Mouse (Mus musculus) brown adipose tissue, adult 24 weeks (tissue): ENCODE results near the gene Gdpgp1. TPM values are rescaled to one million over a fixed set of nuclear protein-coding genes. Genes with fewer than 3 reads are reported as not detected.

ENCODE experiments used
- H3K27ac ChIP-seq: fragments of 200-500 bp; replicated peaks from 2 replicates; pipeline ENCODE4 v1.5.1; 2012; ENCODE audit warnings: low read depth, mild to moderate bottlenecking, low read length
- H3K4me1 ChIP-seq: fragments of 200-500 bp; 2 replicates; pipeline ENCODE4 v1.6.1; 2012; ENCODE audit warnings: low read length, mixed read lengths; ENCODE audit not compliant: control insufficient read depth, insufficient read depth, insufficient read length
- H3K4me3 ChIP-seq: fragments of 200-500 bp; 2 replicates; pipeline ENCODE4 v1.5.1; 2012; ENCODE audit warnings: low read depth, mild to moderate bottlenecking, low read length, moderate library complexity; ENCODE audit not compliant: insufficient read depth
- polyA plus RNA-seq: library from polyadenylated mRNA; stranded (reverse); fragments of >200 nt; gene quantifications from 2 replicates; pipeline ENCODE4 v1.2.4, GENCODE M21; 2012; ENCODE audit not compliant: missing spikeins, insufficient read depth, insufficient read length

Gene Gdpgp1
- polyA plus RNA-seq, 1 experiment: 2.9 TPM

DNA sequence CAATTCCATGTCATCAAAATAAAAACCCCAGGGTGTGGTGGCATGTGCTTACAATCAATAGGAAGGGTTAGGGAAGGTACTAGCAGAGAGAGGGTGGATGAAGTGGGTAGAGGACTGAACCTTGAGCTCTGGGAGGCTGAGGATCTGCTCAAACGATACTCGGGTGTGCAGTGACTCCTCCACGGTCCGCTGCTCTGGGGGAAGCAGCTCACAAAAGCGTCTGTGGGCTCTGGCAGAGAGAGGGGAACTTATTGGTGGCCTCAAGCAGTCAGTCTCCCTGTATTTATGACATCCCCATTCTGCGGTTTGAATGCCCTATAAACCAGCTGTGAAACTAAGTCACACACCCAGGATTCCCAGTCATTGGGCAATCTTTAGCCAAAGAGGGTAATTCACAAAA is 2.5 kb upstream of the Gdpgp1 start:
- Histone ChIP-seq H3K4me3 (no peak overlapping the region), H3K27ac (no peak overlapping the region), H3K4me1 (0 out of 2 replicates have a peak, but pooled peaks cover 2% of the 10 kb centered on the region)

DNA sequence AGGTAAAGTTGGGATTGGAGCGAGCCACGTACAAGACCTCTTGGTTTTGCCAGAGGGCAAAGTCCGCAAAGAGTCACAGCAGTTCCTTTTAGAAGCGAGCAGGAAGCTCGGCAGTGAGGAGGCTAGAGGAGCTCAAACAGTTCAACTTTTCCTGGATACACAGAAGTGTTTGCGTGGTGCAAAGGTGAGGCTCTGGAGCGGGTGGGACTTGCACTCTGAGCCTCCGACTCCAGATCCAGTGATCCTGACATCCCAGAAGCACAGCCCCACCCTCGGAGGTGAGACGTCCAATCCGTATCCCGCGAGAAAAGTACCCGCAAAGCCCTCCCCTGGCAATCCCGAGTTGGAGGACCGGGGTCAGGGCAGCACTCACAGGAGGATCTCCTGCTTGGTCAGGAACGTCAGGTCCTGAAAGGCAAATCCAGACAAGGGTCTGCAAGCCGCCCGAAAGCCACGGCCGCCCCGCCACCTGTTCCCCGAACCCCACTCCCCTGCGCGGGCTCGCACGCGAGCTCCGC is 635 bp upstream of the Gdpgp1 start:
- H3K27ac ChIP-seq: peak overlapping the region; percentile 22; the same call in 1 of the 2 replicates
- H3K4me1 ChIP-seq: 0 out of 2 replicates have a peak, but pooled peaks cover 2% of the 10 kb centered on the region

DNA sequence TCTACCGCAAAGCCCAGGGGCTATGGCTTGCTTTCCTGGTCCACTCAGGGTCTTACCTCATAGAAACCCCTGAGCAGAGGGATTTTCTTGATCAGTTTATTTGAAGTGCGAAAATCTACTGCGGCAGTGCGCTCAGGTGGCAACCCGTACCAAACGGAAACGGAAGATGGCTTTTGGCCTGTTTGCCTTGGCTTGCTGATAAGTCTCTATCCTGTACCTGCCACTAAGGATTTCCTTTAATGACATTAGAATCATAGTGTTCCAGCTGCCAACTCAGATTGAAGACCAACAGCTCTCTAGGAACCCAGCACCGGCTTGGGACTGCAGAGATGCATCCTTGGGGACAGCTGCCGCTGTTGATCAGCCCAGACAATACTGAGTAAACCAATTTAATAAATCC is 1.1 kb downstream of the Gdpgp1 start:
- Histone ChIP-seq H3K4me3 (no peak overlapping the region), H3K4me1 (0 out of 2 replicates have a peak, but pooled peaks cover 2% of the 10 kb centered on the region), H3K27ac (no peak overlapping the region)

More for the DNA sequence above, 635 bp upstream of the Gdpgp1 start:
- peak overlapping the region; percentile 77 for H3K4me3 ChIP-seq

DNA sequence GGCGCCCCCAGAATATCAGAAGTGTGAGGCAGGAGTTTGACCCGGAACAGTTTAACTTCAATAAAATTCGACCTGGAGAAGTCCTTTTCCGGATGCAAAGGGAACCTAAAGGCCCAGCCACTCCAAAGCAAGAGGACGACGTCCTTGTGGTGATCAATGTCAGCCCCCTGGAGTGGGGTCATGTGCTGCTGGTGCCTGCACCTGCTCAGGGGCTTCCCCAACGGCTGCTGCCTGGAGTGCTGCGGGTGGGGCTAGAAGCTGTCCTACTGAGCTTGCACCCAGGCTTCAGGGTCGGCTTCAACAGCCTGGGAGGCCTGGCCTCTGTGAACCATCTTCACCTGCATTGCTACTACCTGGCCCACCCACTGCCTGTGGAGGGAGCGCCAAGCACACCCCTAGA is 5.9 kb downstream of the Gdpgp1 start:
- no peak overlapping the region for H3K27ac ChIP-seq
- no peak overlapping the region for H3K4me3 ChIP-seq
- 0 out of 2 replicates have a peak, but pooled peaks cover 2% of the 10 kb centered on the region for H3K4me1 ChIP-seq

DNA sequence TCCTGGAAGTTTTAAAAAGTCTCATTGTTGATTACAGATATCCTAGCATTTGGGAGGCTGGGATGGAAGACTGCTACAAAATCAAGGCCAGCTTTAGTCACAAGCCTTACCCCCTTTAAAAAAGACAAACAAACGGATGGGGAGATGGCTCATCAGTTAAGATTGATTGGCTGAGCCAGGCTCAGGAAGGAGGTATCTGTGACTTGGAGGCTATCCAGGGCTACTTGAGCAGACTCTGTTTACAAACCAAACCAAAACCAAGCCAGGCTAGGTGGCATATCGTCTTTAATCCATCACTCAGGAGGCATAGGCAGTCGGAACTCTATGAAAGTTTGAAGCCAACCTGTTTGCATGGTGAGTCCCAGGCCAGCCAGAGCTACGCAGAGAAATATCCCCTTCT is 9.0 kb downstream of the Gdpgp1 start:
- H3K4me1 ChIP-seq: no peaks in the 10 kb centered on the region
- H3K27ac ChIP-seq: no peak overlapping the region
- no peak overlapping the region for H3K4me3 ChIP-seq

DNA sequence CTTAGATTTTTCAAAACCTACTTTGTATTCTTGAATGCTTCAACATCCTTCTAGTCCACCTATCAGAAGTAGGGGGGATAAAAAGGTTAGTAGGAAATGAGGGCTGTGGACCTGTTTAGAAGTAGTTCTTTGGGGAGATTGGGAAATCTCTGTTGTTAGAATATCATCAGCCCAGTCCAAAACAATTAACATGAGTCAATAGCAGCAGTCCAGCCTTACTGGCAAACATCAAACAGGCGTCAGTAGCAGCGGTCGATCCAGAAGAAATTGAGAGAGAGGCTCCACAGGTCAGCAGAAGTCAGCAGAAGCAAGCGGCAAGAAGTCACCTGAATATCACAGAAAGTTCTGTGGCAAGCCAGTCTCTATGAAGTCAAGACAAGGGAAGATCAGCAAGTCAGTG is 12.2 kb downstream of the Gdpgp1 start:
- no peak overlapping the region for H3K27ac ChIP-seq
- H3K4me3 ChIP-seq: no peak overlapping the region

DNA sequence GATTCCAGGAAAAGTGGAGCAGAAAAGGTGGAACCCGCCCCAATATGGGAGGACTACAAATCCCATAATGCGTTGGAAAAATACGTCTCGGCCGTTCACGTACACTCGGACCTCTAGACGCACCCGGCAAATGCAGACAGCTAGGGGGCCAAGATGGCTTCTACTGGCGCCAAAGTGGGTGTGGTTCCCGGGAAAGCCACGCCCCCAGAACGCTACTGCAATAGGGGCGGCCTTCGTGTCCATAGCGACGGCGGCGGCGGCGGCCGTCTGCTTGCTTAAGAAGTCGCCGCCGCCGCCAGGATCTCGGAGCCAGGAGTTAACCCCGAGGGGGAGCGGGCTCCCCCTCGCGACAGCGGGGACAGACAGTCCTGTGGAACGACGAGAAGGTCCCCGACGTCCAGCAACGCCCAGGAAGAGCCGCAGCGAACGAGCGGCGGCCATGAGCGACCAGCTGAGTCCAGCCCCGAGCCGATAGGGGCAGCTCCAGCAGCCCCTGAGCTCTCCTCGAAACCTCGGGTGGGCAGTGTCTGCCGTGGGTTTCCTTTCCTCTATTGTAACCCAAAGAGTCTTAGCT is 13.6 kb downstream of the Gdpgp1 start, which contains the start of gene Ttll13:
TSS of gene Ttll13 (plus strand) at position 229 of the 574 bp plus-strand sequence.
- H3K4me1 ChIP-seq: no peaks in the 10 kb centered on the region
- H3K27ac ChIP-seq: peak within 1 kb of the TSS; percentile 59
- peak within 1 kb of the TSS; percentile 73 for H3K4me3 ChIP-seq

More for the DNA sequence above, 12.2 kb downstream of the Gdpgp1 start:
- no peaks in the 10 kb centered on the region for H3K4me1 ChIP-seq

DNA sequence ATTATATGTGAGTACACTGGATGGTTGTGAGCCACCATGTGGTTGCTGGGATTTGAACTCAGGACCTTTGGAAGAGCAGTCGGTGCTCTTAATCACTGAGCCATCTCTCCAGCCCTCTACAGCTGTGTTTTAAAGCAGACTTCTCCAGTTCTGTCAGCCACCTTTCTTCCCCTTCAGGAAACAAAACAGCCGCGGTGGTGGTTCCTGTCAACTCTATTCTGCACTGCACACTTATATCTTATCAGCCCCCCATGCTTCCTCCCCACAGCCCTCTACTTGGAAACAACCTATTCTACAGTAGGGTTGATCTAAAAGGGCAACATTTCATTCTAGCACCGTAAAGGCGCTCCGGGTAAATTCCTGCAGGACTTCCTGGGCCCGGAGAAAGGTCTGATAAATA is 14.2 kb downstream of the Gdpgp1 start:
- H3K4me3 ChIP-seq: peak overlapping the region; percentile 8; the same call in 1 of the 2 replicates
- no peak overlapping the region for H3K27ac ChIP-seq
- H3K4me1 ChIP-seq: no peaks in the 10 kb centered on the region

DNA sequence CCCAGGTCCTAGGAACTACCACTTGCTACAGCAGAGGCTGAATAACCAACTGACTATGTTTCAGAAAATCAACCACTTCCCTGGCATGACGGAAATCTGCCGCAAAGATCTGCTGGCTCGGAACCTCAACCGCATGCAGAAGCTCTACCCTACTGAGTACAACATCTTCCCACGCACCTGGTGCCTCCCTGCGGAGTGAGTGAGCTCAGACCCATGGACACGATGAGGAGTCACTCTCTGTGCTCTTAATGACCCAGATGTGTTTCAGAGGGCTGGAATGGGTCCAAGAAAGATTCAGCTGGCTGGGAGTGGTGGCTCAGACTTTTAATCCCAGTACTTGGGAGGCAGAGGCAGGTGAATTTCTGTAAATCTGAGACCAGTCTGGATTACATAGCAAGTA is 19.8 kb downstream of the Gdpgp1 start:
- Histone ChIP-seq H3K27ac (no peak overlapping the region), H3K4me3 (no peak overlapping the region), H3K4me1 (no peaks in the 10 kb centered on the region)

DNA sequence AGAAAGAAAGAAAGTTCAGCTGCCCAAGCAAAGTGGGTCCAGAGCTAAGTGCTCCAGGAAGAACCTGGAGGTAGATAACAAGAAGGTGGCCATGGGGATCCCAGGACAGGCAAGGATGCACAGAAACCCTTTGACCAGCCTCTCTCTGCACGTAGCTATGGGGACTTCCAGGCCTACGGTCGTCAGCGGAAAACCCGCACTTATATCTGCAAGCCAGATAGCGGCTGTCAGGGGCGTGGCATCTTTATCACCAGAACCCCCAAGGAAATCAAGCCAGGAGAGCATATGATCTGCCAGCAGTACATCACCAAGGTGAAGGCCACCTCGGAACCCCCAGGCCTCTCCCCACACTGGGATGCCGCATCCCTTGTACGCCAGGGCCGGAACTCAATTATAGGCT is 20.2 kb downstream of the Gdpgp1 start:
- no peak overlapping the region for H3K27ac ChIP-seq
- no peaks in the 10 kb centered on the region for H3K4me1 ChIP-seq
- H3K4me3 ChIP-seq: no peak overlapping the region

DNA sequence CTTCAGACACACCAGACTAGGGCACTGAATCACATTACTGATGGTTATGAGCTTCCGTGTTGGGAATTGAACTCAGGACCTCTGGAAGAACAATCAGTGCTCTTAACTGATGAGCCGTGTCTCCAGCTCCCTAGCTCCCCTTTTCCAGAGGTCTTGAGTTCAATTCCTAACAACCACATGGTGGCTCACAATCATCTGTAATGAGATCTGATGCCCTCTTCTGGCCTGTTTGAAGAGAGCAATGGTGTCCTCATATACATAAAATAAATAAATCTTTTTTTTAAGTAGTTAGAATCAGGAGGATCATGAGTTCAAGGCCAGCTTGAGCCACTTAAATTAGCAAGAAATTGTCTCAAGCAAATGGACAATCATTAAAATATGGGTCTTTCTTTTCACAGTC is 23.3 kb downstream of the Gdpgp1 start:
- H3K27ac ChIP-seq: no peak overlapping the region
- no peak overlapping the region for H3K4me3 ChIP-seq
- 0 out of 2 replicates have a peak, but pooled peaks cover 5% of the 10 kb centered on the region for H3K4me1 ChIP-seq

DNA sequence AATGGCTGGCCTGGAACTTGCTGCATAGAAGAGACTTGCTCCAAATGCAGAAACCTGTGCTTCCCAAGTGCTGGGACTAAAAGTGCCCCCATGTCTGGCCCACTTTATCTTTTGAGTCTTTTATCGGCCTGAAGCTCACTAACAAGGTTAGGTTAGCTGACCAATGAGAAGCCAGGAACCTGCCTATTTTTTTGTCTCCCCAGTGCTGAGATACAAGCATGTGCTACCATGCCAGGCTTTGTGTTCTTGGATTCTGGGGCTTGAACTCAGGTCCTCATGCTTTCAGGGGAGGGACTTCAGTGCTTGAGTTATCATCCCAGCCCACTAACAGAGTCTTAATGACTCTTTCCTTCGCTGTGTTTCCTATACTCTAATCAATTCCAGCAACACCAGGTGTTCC is 25.0 kb downstream of the Gdpgp1 start:
- 0 out of 2 replicates have a peak, but pooled peaks cover 7% of the 10 kb centered on the region for H3K4me1 ChIP-seq
- H3K27ac ChIP-seq: no peak overlapping the region
- no peak overlapping the region for H3K4me3 ChIP-seq

DNA sequence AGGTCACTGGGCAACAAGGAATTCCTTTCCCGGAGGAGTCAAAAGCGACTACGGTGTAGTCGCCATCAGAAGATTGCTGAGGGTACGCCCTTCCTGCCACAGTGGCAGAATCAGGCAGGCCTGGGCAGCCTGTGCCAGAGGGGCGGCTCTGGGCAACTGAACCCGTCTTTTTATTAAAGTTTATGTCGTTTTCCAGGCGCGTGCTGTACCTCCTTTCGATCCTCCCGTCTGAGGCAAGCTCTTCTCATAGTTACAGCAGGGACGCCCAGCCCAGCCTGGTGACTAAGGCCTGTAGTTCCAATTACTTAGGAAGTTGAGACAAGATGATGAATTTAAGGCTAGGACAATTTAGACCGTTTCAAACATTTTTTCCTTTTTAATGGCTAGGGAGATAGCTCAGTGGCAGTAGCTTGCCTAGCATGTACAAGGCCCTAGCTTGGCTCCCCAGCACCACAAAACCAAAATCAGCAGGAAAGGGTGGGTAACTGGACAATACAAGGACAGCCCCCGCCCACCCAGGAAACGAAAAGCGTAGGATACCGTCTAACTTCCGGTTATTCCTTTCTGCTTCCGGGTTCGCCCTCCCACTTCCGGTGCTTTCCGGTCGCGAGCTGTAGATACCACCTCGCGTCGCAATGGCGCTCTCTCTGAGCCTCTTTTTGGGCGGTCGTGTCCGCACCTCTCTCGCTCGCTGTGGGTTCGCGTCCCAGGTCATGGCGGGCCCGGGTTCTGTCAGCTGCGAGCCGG is 28.1 kb downstream of the Gdpgp1 start, which contains the start of gene Ngrn:
TSS of gene Ngrn (plus strand) at position 591 of the 747 bp plus-strand sequence.
- H3K27ac ChIP-seq: peak within 1 kb of the TSS; percentile 61
- 0 out of 2 replicates have a peak, but pooled peaks cover 7% of the 10 kb centered on the region for H3K4me1 ChIP-seq
- peak within 1 kb of the TSS; percentile 69 for H3K4me3 ChIP-seq

DNA sequence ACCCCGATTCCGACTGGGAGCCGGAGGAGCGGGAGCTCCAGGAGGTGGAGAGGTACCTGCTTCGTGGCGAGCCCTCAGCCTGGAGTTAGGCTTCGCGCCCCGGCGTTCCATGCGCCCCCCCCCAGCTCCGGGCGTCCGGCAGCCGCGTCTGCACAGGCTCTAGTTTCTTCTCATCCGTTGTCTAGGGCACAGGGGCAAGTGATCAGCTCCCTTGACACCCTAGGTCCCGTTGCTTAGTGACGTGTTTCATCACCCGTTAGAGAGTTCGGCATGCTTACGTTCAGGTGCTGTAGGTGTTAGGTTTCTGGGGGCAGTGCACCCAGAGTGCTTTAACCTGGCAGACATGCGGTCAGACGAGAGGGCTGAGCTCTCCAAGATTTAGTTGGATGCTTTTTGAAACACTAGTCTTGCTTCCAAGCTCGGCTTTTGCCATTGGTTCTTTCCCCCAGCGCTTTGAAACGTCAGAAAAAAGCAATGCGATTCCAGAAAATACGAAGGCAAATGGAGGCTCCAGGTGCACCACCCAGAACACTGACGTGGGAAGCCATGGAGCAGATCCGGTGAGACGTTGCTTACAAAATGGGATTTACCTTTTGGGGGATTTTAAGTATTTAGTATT is 28.8 kb downstream of the Gdpgp1 start:
- Histone ChIP-seq H3K27ac (peak overlapping the region; percentile 61), H3K4me3 (peak overlapping the region; percentile 69), H3K4me1 (0 out of 2 replicates have a peak, but pooled peaks cover 7% of the 10 kb centered on the region)

DNA sequence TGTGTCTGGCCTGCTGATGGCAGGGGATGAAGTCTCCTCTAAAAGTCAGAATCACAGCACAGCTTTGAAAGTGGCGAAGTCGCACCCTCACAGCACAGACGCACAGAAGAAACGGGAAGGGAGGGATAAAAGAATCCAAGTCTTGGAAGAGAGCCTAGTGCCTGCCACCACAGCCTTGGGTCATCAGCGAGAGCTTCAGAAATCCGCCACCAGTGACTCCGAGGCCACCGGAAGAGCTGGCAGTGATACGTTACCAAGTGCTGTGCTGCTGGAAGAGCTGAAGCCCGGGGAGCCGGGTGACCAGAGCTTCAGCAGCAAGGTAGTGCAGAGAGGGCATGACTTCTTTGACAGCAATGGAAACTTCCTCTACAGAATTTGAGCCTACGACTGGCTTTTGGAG is 31.9 kb downstream of the Gdpgp1 start:
- Histone ChIP-seq H3K27ac (no peak overlapping the region), H3K4me1 (peaks cover 10% of the 10 kb centered on the region; the same call in 1 of the 2 replicates), H3K4me3 (no peak overlapping the region)
